Mouse (Mus musculus): ENCODE measurements at regions not wholly inside any gene's neighbourhood (a gene's known extent, or its start where the extent isn't known, plus 50 kb on each side); places are given as distances from the start of the nearest gene placed in this dataset.

DNA sequence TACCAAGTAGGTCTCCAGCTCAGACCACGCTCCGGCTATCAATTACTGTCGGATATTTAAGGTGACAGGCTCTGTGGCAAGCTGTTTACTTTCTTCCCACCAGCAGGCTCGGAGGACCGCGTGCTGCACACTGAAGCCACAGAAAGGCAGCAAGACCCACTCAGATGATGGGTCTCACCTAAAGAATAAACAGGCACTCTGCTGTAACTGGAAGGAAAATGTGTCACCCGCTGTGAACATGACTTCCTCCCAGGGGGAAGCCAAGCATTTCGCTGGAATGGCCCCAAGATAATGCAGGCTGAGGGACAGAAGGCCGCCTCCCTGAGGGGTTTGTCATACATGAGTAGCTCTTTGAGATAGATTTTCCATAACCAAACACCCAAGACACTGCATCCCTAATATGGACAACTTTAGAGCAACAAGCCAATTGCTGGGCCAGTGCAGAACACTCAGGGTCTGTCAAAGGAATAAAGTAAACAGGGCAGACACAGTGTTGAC lies 259.3 kb downstream of the Atp23 start:
- no peak overlapping the region for H3K27ac ChIP-seq
- no peak for ATAC-seq (ENCODE audit: insufficient number of reproducible peaks, insufficient read depth, low FRiP score, low TSS enrichment, low read depth)
- no peaks in the 10 kb centered on the region for H3K36me3 ChIP-seq
- no peak overlapping the region for H3K4me3 ChIP-seq (replicated peaks)
- no peaks in the 10 kb centered on the region for H3K4me1 ChIP-seq (replicated peaks)
- H3K27me3 ChIP-seq, result no peaks in the 10 kb centered on the region
- no peaks in the 10 kb centered on the region for H3K9me3 ChIP-seq
- no peak overlapping the region for H3K9ac ChIP-seq (replicated peaks)
- WGBS, result 48% methylated on average over 9 of the region's 9 CpGs
- no peak overlapping the region for H3K4me2 ChIP-seq

DNA sequence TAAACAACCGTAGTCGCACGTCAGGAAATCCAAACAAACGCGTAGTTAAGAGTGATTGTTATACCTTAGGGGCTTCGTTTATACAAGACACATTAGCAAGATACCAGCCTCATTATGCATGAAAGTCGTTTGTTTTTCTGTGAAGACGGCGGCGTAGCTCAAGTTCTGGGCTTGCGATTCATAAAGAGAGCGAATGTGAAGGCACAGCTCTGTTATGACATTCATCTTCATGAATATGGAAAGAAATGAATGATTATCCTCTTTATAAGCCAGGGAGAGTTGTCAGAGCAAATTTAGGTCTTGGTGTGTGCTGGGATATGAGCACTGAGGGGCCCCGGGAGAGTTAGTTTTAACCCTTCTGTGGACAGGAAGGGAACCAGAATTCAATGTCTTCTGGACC lies 266.4 kb downstream of the Atp23 start:
- Histone ChIP-seq H3K9me3 (0 out of 2 replicates have a peak, but pooled peaks cover 2% of the 10 kb centered on the region), H3K27me3 (no peaks in the 10 kb centered on the region), H3K27ac (no peak overlapping the region), H3K9ac (replicated peaks) (no peak overlapping the region), H3K36me3 (no peaks in the 10 kb centered on the region), H3K4me2 (no peak overlapping the region), H3K4me3 (replicated peaks) (no peak overlapping the region), H3K4me1 (replicated peaks) (no peaks in the 10 kb centered on the region)
- no peak for ATAC-seq (ENCODE audit: insufficient number of reproducible peaks, insufficient read depth, low FRiP score, low TSS enrichment, low read depth)
- WGBS, result 60% methylated on average over 13 of the region's 13 CpGs

DNA sequence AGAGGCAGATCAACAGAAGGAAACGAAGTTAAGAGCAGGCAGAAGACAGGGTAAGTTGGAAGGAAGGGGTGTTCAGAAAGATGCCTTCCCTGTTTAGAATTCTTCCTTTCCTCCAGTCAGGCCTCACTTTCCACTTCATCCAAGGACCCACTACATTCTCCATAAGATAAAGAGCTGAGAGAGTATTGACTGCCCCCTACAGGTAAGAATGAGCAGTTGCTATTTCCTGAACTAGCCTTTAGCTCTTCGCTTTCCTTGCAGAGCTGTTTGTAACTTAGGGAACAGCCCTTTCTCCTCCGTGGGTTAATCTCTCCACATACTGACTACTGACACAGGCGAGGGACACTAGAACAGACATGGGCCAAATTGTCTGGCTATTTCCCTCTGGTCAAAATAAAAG lies 273.1 kb downstream of the Atp23 start:
- Histone ChIP-seq H3K4me1 (replicated peaks) (no peaks in the 10 kb centered on the region), H3K9me3 (no peaks in the 10 kb centered on the region), H3K4me2 (no peak overlapping the region), H3K36me3 (no peaks in the 10 kb centered on the region), H3K27ac (no peak overlapping the region), H3K4me3 (replicated peaks) (no peak overlapping the region), H3K27me3 (no peaks in the 10 kb centered on the region), H3K9ac (replicated peaks) (no peak overlapping the region)
- ATAC-seq (ENCODE audit: insufficient number of reproducible peaks, insufficient read depth, low FRiP score, low TSS enrichment, low read depth), result no peak
- WGBS, result 45% methylated on average over 4 of the region's 4 CpGs

DNA sequence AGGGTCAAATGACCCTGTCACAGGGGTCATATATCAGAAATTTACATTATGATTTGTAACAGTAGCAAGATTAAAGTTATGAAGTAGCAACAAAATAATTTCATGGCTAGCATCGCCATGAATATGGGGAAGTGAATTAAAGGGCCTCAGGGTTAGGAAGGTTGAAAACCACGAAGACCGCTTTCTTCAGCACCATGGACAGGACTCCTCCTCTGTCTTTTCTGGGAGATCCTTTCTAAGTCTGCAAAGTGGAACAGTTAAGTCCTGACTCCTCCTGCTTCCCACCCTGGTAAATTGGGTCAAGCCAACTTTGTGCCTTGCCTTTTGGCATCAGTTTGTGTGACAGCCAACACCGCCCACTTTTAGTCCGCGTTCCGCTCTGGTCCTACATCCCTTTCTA lies 275.7 kb downstream of the Atp23 start:
- no peak for ATAC-seq (ENCODE audit: insufficient number of reproducible peaks, insufficient read depth, low FRiP score, low TSS enrichment, low read depth)
- Histone ChIP-seq H3K27ac (no peak overlapping the region), H3K9me3 (no peaks in the 10 kb centered on the region), H3K4me1 (replicated peaks) (no peaks in the 10 kb centered on the region), H3K4me3 (replicated peaks) (no peak overlapping the region), H3K9ac (replicated peaks) (no peak overlapping the region), H3K36me3 (no peaks in the 10 kb centered on the region), H3K27me3 (no peaks in the 10 kb centered on the region), H3K4me2 (no peak overlapping the region)
- 58% methylated on average over 7 of the region's 7 CpGs for WGBS

DNA sequence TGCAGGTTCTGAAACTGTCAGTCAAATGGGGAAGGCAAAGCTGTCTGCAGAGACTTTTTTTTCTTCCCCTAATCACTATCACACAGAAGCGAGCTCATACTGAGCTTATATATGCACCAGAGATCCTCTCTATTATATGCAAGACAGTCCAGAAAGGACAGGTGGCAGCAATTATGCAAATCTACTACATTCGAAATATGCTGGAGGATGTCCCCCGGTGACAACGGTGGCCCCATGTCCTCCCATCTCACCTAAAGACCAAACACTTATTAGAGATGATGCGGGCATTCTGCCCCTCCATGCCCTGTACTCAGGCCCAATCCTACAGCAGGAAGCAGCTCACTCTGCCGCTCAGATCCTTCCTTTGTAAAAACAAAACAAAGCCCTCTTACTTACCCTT lies 280.4 kb downstream of the Atp23 start:
- WGBS, result 81% methylated on average over 6 of the region's 6 CpGs
- H3K36me3 ChIP-seq, result no peaks in the 10 kb centered on the region
- H3K4me3 ChIP-seq (replicated peaks), result no peak overlapping the region
- H3K27ac ChIP-seq, result no peak overlapping the region
- no peaks in the 10 kb centered on the region for H3K9me3 ChIP-seq
- no peak for ATAC-seq (ENCODE audit: insufficient number of reproducible peaks, insufficient read depth, low FRiP score, low TSS enrichment, low read depth)
- no peaks in the 10 kb centered on the region for H3K4me1 ChIP-seq (replicated peaks)
- H3K27me3 ChIP-seq, result no peaks in the 10 kb centered on the region
- H3K4me2 ChIP-seq, result no peak overlapping the region
- no peak overlapping the region for H3K9ac ChIP-seq (replicated peaks)

DNA sequence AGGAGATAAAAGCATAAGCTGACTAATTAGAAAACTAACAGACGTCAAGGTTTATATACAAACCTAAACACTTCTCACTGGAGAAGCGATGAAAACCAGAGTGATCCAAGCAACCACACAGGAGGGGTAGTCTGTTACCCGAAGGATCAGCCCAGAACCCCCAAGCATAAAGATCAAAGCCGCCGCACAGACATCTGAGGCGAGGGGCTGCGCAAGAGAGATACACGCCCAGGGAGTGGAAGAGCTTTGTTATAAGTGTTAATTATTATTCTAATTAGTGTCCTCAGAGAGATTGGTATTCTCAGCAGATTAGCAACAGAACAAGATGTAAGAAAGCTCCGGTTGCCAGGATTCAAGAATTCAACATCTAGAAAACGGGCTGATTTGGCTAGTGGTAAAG lies 281.2 kb downstream of the Atp23 start:
- ATAC-seq (ENCODE audit: insufficient number of reproducible peaks, insufficient read depth, low FRiP score, low TSS enrichment, low read depth), result no peak
- Histone ChIP-seq H3K4me1 (replicated peaks) (0 out of 2 replicates have a peak, but pooled peaks cover 3% of the 10 kb centered on the region), H3K27ac (no peak overlapping the region), H3K4me2 (no peak overlapping the region), H3K4me3 (replicated peaks) (no peak overlapping the region), H3K36me3 (no peaks in the 10 kb centered on the region), H3K9ac (replicated peaks) (no peak overlapping the region), H3K9me3 (no peaks in the 10 kb centered on the region), H3K27me3 (no peaks in the 10 kb centered on the region)
- WGBS, result 41% methylated on average over 10 of the region's 10 CpGs

DNA sequence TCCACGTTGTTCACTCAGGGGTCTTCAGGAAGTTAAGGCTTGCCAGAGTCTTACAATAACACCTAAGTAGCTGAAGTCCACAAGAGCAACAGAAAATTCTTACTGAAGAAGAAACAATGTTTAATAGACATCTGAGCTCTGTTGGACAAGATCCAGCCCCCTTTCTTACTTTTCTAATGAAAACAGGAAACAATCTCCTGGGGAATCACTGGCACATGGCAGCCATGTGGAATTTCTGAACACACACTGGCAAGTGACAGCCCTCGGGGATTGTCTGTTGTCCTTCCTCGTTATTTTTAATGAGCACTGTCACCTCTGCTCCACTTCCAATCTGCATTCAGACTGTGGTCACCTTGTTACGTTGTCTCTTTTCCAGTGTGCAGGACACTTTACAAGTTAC lies 288.9 kb downstream of the Atp23 start:
- Histone ChIP-seq H3K27ac (no peak overlapping the region), H3K9me3 (0 out of 2 replicates have a peak, but pooled peaks cover 7% of the 10 kb centered on the region), H3K4me2 (no peak overlapping the region), H3K27me3 (no peaks in the 10 kb centered on the region), H3K4me3 (replicated peaks) (no peak overlapping the region), H3K4me1 (replicated peaks) (0 out of 2 replicates have a peak, but pooled peaks cover 7% of the 10 kb centered on the region), H3K36me3 (no peaks in the 10 kb centered on the region), H3K9ac (replicated peaks) (no peak overlapping the region)
- ATAC-seq (ENCODE audit: insufficient number of reproducible peaks, insufficient read depth, low FRiP score, low TSS enrichment, low read depth), result no peak
- 38% methylated on average over 4 of the region's 4 CpGs for WGBS

DNA sequence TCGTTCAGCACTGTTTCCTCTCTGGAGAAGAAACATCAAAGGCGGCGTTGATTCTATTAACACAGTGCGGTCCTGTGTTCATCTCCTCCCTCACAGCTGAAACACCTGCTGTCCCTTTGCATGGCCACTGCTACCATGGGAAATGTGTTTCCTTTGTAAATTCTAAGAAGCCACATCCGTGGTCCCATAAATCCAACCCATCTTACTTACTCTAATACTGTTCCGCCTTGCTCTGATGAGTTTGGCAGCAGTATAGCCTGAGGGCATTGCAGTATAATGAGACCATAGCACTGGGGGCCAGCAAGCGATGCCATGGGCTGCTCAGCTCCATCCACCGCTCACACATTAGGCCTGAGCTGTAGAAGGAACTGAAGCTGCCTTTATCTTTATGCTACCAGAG lies 290.6 kb downstream of the Atp23 start:
- Histone ChIP-seq H3K4me2 (no peak overlapping the region), H3K4me3 (replicated peaks) (no peak overlapping the region), H3K9me3 (0 out of 2 replicates have a peak, but pooled peaks cover 7% of the 10 kb centered on the region), H3K27ac (no peak overlapping the region), H3K36me3 (no peaks in the 10 kb centered on the region), H3K4me1 (replicated peaks) (0 out of 2 replicates have a peak, but pooled peaks cover 6% of the 10 kb centered on the region), H3K27me3 (no peaks in the 10 kb centered on the region), H3K9ac (replicated peaks) (no peak overlapping the region)
- ATAC-seq (ENCODE audit: insufficient number of reproducible peaks, insufficient read depth, low FRiP score, low TSS enrichment, low read depth), result no peak
- 77% methylated on average over 8 of the region's 8 CpGs for WGBS

DNA sequence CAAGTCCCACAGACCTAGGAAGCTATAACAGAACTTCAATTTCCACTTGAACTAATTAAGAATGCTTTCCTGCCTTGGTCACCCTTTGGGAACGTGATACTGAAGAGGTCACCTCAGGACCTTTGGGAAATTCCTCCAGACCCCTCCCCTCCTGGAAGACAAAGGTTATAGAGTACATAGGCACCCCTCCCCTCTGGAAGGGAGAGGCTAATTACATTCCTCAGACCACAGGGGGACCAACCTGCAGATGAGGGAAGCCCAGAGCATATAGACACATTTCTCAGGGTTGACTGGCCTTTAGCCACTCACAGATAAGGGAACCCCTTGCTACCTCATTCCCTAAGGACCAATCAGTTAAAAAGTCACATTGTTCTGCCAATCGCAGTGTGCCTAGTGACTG lies 301.5 kb downstream of the Atp23 start:
- Histone ChIP-seq H3K36me3 (no peaks in the 10 kb centered on the region), H3K27me3 (no peaks in the 10 kb centered on the region), H3K9ac (replicated peaks) (no peak overlapping the region), H3K9me3 (no peaks in the 10 kb centered on the region; the same call in 1 of the 2 replicates), H3K4me2 (no peak overlapping the region), H3K4me1 (replicated peaks) (no peaks in the 10 kb centered on the region), H3K4me3 (replicated peaks) (no peak overlapping the region), H3K27ac (no peak overlapping the region)
- no peak for ATAC-seq (ENCODE audit: insufficient number of reproducible peaks, insufficient read depth, low FRiP score, low TSS enrichment, low read depth)
- 81% methylated on average over 2 of the region's 2 CpGs for WGBS

DNA sequence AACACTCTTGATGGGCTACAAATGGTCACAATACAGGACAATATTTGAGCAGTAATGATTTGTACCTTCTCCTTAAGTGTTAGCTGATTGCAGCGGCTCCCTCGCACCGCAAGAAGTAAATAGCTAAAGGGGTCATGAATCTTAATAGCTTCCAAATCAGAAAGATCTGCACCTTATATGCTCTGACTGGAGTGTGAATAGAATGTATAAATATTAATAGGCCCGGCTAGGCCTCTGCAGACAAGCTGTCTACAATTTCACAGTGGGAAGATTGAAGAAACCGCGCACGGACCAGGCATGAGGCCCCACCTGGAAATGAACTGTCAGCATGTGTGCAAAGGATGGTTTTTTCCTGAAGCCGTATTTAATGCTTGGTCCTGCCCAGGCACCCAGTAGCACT lies 333.0 kb downstream of the Atp23 start:
- Histone ChIP-seq H3K27me3 (no peaks in the 10 kb centered on the region), H3K36me3 (no peaks in the 10 kb centered on the region), H3K4me1 (replicated peaks) (no peaks in the 10 kb centered on the region), H3K4me3 (replicated peaks) (no peak overlapping the region), H3K9ac (replicated peaks) (no peak overlapping the region), H3K27ac (no peak overlapping the region), H3K4me2 (no peak overlapping the region), H3K9me3 (no peaks in the 10 kb centered on the region)
- 77% methylated on average over 8 of the region's 8 CpGs for WGBS
- no peak for ATAC-seq (ENCODE audit: insufficient number of reproducible peaks, insufficient read depth, low FRiP score, low TSS enrichment, low read depth)

DNA sequence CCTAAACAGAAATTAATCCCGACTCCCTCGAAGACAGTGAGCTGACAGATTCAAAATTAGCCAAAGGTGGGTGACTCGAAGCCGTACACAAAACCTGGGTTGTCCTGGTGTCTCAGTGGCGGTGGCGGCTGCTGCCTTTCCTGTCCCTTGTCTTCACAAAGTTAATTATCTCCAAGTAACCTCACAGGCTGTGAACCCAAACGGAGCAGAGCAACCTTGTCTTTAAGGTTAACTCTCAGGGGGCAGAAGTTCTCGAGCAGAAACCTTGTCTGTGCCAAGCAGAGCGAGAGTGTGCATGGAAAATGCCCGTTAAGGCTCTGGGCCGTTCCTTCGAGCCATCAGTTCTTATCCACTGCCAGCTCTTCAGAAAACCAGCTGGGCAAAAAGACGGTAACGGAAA lies 335.8 kb downstream of the Atp23 start:
- H3K9ac ChIP-seq (replicated peaks), result no peak overlapping the region
- no peaks in the 10 kb centered on the region for H3K4me1 ChIP-seq (replicated peaks)
- H3K27me3 ChIP-seq, result no peaks in the 10 kb centered on the region
- H3K9me3 ChIP-seq, result no peaks in the 10 kb centered on the region
- 84% methylated on average over 14 of the region's 14 CpGs for WGBS
- H3K4me2 ChIP-seq, result no peak overlapping the region
- H3K4me3 ChIP-seq (replicated peaks), result no peak overlapping the region
- H3K27ac ChIP-seq, result no peak overlapping the region
- H3K36me3 ChIP-seq, result no peaks in the 10 kb centered on the region
- no peak for ATAC-seq (ENCODE audit: insufficient number of reproducible peaks, insufficient read depth, low FRiP score, low TSS enrichment, low read depth)

DNA sequence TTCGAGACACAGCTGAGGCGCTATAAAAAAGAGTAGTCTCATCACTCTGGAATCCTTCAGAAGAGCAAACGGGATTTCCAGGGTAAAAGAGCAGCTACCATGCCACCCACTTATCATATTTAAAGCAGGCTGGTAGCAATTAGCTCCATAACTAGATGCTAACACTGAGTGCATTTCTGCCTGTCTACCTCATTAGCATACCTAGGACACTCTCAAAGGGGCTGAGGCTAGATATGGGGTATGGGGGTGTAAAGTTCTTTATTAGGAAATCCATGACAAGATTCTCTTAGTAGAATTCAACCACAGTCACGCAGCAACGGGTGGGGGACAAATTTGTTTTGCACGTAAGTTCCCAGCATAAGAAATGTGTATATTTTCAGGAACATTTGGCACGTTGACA lies 346.1 kb downstream of the Atp23 start:
- Histone ChIP-seq H3K9me3 (peaks cover 2% of the 10 kb centered on the region; the same call in 1 of the 2 replicates), H3K4me1 (replicated peaks) (no peaks in the 10 kb centered on the region), H3K9ac (replicated peaks) (no peak overlapping the region), H3K36me3 (no peaks in the 10 kb centered on the region), H3K4me2 (no peak overlapping the region), H3K4me3 (replicated peaks) (no peak overlapping the region), H3K27me3 (no peaks in the 10 kb centered on the region), H3K27ac (no peak overlapping the region)
- WGBS, result 87% methylated on average over 7 of the region's 7 CpGs
- no peak for ATAC-seq (ENCODE audit: insufficient number of reproducible peaks, insufficient read depth, low FRiP score, low TSS enrichment, low read depth)
